In genomic region chr13:112239239-112239638, GRCm38 (mm10) we compare ENCODE assay signal across 13 mouse cellular contexts. TPM values are rescaled to one million over a fixed set of nuclear protein-coding genes. Genes with fewer than 3 reads are reported as not detected.
"Had no signal": no experiment of that assay in that cellular context is flagged by ENCODE, and none has a peak within 500 bp of the region (broad histone marks: within the 10 kb centered on the region; RNA-seq: fewer than 3 reads in every experiment).

No protein-coding gene starts in this region.

- DNase-seq: retina, postnatal 1 day; right cerebral cortex, adult 18-20 months; right cerebral cortex, postnatal 14 days; right cerebral cortex, postnatal 25 days; right cerebral cortex, postnatal 4 days; spleen, adult 18-20 months; thymus, adult 18-20 months; thymus, adult 2 months; thymus, postnatal 14 days; thymus, postnatal 25 days; thymus, postnatal 36 days; thymus, postnatal 4 days had no signal

RNA-seq across cellular contexts. Expression of gene Ankrd55, which starts 49.0 kb away (rescaled TPM):
- total RNA-seq: neutrophil, adult 5-6 weeks had no signal
